Mouse (Mus musculus) sigmoid colon, adult 10 weeks (tissue): ENCODE data around the gene Rnf115. TPM values are rescaled to one million over a fixed set of nuclear protein-coding genes. Genes with fewer than 3 reads are reported as not detected.

Experiments used
- polyA plus RNA-seq: library from polyadenylated mRNA; stranded (reverse); fragments of 350-450 nt; fragmentation: Illumina TruSeq; extraction: RNeasy Lipid Tissue Mini Kit (QIAGEN cat#74804); gene quantifications from one replicate; pipeline ENCODE4 v1.2.3, GENCODE M21; 2014; ENCODE audit warnings: low read depth, low replicate concordance

Rnf115 gene
- polyA plus RNA-seq: 137 TPM

GRCm38 (mm10) chr3:96727343-96727827 is at the start of gene Rnf115, which contains the start of gene Polr3c:
Gene Rnf115 (plus strand): TSS chr3:96727664.
Gene Polr3c (minus strand): TSS chr3:96727628.

GRCm38 (mm10) chr3:96696198-96696765 is 31.2 kb upstream of the Rnf115 start, which contains the start of gene Pias3:
Gene Pias3 (plus strand): TSS chr3:96696384.

GRCm38 (mm10) chr3:96707903-96708683 is 19.4 kb upstream of the Rnf115 start, which contains the start of gene Nudt17:
Gene Nudt17 (minus strand): TSS chr3:96708562.

GRCm38 (mm10) chr3:96828984-96829383 is 101.5 kb downstream of the Rnf115 start, which contains the start of the genes Pdzk1 and Cd160:
Gene Pdzk1 (plus strand): TSS chr3:96829284.
Gene Cd160 (minus strand): TSS chr3:96829351.

Other genes starting within 250 kb of the Rnf115 start
- gene Hfe2, start 202.5 kb upstream of the Rnf115 start, polyA plus RNA-seq: not detected
- gene Txnip, start 169.7 kb upstream of the Rnf115 start, polyA plus RNA-seq: 762 TPM
- gene Gm16253, start 150.7 kb upstream of the Rnf115 start, polyA plus RNA-seq: not detected
- gene Polr3gl, start 133.5 kb upstream of the Rnf115 start, polyA plus RNA-seq: 65.4 TPM
- gene Ankrd34a, start 131.0 kb upstream of the Rnf115 start, polyA plus RNA-seq: not detected
- gene Lix1l, start 126.5 kb upstream of the Rnf115 start, polyA plus RNA-seq: 15.5 TPM
- 30.9 TPM for gene Rbm8a, start 97.7 kb upstream of the Rnf115 start, polyA plus RNA-seq
- gene Pex11b, start 92.3 kb upstream of the Rnf115 start, polyA plus RNA-seq: 13.1 TPM
- 0.13 TPM for gene Gm42957, start 92.2 kb upstream of the Rnf115 start, polyA plus RNA-seq
- gene Itga10, start 82.1 kb upstream of the Rnf115 start, polyA plus RNA-seq: 0.28 TPM
- 0.47 TPM for gene Ankrd35, start 57.5 kb upstream of the Rnf115 start, polyA plus RNA-seq
- 4.9 TPM for gene Pias3, start 31.3 kb upstream of the Rnf115 start, polyA plus RNA-seq
- not detected for gene Nudt17, start 19.1 kb upstream of the Rnf115 start, polyA plus RNA-seq
- 28.5 TPM for gene Polr3c, start within 50 bp of the Rnf115 start, polyA plus RNA-seq
- not detected for gene Pdzk1, start 101.6 kb downstream of the Rnf115 start, polyA plus RNA-seq
- gene Cd160, start 101.7 kb downstream of the Rnf115 start, polyA plus RNA-seq: 0.63 TPM
- 0.98 TPM for gene Gja5, start 177.0 kb downstream of the Rnf115 start, polyA plus RNA-seq
- gene Gpr89, start 177.7 kb downstream of the Rnf115 start, polyA plus RNA-seq: 28.0 TPM
- not detected for gene Gja8, start 198.4 kb downstream of the Rnf115 start, polyA plus RNA-seq